Mouse (Mus musculus) frontal cortex, postnatal 10 days (tissue): Measurements from ENCODE around the gene Tesk1.

Experiments used
- DNase-seq, 2 experiments: peaks; one replicate each; pipeline ENCODE4 v3.0.0; 2022; ENCODE audit warnings: low spot score in 2 of 2, mixed read lengths in 1 of 2

The Tesk1 gene

DNA sequence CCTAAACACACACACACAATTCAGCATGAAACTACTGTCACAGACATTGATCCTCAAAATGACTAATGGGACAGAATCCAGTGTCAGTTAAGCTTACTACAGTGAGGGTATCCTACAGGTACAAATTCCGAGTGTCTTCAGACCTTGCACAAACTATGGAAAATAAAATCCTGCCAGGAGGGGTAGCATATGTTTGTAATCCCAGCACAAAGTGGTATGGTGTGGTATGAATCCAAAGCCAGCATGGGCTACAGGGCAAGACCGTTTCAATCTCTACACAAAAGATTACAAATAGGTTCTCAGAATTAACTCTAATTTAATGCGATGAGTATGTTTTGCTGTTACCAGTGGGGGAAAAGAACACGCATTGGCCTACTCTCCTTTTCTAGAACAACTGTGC lies at the start of gene Tesk1:
TSS of gene Tesk1 (plus strand) at position 301 of the 400 bp plus-strand sequence.
- no peak for DNase-seq

DNA sequence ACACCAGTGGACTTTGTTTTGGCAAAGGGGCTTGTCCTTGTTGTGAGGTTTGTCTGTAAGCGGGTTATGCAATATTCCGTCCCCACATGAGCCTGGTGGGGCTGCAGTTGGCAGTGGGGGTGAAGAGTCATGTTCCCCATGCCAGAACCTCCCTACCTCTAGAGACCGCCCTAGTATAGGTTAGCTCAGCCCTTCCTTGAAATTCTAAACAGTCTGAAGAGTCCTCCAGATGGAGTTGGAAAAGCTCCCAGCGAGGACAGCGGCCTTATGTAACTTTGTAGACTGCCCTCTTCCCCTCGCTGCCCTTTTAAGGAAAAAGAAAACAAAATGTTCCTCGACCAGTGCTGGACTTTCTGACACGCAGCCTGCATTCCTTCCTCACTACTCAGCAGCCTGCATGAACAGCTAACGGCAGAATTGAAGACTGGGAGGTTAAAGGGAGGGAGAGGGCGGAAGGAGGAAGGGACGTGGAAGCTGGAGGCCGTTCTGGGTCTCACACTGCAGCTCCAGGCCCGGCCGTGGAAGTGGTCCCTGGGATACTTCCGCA lies 47.3 kb upstream of the Tesk1 start:
- no peak for DNase-seq

DNA sequence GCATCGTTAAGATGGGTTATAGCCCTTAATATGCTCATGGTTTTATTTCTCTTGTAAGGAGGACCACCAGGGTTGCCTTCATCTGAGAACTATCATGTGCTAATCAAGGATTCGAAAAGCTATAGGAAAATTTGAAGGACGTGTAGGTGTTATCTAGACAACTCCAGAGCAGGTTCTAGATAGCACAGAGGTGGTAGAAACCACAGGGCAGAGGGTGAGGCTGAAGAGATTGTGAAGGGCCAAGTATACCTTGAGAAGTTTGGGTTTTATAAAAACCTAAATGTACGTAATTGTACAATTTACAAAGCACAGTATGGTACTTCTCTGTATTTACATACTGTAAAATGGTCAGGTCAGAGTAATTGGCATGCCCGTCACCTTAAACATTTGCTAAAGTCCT lies 46.6 kb upstream of the Tesk1 start:
- DNase-seq = no peak

DNA sequence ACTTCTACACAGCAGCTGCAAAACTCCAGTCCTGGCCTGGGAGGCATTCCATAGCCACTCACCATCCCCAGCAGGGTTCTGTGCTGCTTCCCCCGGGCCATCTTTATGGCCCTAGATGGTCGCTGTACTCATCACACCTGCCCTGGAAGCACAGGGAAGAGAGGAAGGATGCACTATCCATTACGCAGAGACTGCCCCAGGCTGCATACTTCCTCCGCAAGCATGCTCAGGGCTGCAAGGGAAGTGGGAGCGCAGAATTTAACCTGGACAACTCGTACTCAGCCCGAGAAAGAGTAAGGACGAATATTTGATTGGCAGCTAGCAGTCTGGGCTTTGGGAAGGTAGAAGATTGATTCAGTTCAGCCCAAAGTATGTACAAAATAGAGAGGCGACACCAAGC lies 45.9 kb upstream of the Tesk1 start:
- DNase-seq = no peak

DNA sequence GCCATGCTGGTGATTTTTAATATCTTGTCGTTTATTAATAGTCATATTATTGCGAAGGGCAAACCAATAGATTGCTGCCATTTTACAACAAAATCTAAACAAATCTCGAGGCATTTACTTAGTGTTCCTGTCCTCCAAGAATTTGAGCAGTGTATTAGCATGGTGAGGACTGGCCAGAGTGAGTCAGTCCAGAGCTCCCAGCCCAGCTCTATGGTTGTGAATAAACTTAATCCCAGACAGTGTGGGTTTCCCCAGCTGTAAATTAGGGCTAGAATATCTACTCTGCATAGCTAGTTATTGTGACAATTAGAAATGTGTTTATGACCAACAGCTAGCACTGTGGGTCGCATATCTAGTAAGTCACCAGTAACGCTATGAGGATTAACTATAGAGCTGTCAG lies 45.4 kb upstream of the Tesk1 start:
- no peak for DNase-seq

DNA sequence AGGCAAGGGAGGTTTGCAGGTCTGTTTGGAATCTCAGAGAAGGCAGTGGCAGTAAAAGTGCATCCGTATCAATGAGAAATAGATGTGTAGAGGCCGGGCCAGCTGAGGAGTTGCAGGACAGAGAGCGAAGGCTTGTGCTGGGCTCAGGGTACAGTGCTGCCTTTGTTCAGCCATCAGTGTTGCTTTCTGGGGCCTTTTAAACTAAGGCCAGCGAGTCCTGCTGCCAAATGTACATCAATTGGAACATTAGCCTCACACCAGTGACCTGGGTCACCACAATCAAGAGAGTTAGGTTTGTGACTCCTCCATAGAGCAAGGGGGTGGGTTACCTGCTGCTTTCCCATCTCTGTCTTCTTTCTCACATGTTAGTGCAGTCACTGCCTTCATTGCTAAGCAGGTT lies 43.7 kb upstream of the Tesk1 start:
- no peak for DNase-seq

DNA sequence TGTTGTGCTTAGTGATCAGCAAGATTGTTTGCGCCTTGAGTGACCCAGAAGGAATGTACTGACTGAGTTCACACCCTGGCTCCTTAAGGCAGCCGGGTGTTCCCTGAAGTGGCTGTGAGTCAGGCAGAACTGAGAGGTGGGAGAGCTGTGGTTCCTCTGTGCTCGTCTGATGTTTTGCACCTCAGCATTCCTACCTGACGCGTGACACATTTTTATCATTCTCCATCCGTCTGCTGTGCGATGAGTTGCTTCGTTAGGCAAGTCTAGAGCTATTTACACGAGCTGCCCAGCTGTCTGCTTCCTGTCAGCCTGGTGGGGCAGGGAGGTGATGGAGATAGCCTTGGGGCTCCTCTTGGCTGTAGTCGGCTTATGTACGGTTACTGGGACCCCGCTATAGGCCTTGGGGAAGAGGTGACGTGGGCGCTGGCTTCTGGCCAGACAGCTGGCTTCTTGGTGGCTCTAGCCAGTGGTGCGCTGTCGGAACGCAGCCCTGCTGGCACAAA lies 42.9 kb upstream of the Tesk1 start:
- DNase-seq = no peak

DNA sequence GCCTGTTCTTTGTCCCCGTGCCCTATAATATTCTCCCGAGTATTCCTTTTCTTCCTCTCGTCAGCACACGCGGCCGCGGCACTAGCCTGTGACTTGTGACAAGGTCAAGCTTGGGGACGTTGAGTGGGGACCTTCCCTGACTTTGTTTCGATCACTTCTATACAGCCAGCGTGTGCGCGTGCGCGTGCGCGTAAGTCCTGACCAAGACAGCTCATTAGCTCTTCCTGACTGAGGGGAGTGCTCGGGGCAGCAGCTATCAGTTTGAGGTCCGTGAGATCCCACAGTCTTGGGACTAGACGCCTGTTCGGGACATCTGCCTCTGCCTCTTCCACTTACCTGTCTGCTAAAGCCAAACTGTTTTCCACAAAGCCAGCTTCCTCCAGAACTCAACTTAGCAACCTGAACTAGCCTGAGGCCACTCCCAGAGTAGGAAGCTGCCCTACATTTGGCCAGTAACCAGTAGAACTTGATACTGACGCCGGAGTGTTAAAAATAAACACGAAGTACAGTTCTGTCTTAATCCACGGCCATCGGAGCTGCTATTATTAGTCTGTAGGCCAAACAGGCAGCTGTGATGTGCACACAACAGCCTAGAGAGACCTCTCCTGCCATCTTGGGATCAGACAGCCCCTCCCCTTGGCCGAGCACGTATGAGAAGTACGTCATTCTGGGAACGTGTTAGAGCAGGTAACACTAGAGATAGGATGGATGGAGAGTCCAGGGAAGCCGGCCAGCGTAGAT lies 42.2 kb upstream of the Tesk1 start:
- DNase-seq = no peak

DNA sequence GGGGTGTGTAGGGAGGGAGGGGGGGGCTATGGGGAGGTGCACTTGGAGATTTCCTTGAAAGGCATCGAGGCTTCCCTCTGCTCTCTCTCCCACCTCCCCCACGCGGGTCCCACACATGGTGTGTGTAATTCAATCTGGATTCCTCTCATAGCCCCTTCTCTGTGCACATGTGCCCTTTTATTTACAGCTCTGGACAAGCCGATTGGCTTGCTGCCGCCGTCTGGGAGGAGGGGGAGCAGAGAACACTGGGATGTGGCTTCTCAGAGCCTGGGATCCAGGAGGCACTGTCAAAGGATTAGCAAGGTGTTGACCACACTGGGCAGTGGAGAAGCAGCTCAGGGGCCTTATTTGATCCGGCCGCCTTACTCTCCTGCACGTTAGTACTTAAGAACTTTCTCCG lies 40.8 kb upstream of the Tesk1 start:
- DNase-seq = no peak

DNA sequence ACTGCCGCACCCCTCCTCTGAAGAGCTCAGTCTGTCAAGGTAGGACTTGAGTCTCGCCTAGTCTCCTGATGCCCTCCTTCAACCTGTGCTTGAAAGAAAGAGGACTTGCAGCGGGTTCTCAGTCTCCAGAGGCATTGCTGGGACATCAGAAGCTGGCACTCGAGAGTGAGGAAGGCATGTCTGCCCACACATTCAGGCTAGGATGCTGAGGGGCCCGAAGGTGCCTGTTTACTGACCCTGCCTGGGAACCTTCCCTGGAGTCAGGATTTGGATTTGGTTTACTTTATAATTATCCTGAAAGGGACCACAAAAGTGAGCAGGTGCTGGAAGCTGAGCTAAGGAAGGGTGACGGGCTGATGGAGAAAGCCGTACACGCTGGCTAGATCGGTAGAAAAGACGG lies 40.3 kb upstream of the Tesk1 start:
- DNase-seq = no peak

DNA sequence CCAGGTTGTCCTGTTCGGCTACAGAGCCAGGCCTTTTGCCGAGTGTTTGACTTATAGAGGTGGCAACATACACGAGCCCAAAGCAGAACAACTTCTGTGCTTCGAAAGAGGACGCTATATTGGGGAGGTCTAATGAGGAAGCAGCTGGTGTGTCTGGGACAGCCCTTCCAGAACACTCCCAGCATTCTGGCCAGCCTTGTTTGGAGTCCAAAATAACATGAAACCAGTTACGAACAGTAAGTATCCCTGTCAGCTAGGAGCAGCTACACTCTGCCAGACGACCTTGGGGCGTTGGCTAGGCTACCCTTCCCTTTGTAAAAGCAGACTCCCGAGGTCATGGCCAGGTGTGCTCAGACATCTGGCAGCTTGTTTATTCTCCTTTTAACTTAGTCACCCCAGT lies 39.5 kb upstream of the Tesk1 start:
- no peak for DNase-seq

DNA sequence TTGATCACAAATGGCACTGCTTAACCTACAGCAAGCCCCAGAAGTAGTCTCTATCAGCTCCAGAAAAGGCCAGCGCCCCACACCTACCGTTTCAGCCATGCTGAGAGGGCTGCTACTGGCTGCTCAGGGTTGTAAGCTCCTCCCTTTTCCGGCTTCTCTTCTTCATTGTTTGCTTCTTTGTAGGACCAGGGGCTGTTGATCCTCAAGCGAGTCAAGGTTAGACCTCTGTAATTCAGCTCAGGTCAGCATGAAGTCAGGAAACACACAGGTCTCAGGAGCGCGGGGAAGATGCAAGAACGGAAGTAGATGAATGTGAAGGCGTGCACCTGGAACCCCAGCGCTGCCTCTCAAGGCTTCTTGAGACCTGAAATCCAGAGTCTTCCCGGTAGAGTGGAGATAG lies 37.0 kb upstream of the Tesk1 start:
- no peak for DNase-seq

DNA sequence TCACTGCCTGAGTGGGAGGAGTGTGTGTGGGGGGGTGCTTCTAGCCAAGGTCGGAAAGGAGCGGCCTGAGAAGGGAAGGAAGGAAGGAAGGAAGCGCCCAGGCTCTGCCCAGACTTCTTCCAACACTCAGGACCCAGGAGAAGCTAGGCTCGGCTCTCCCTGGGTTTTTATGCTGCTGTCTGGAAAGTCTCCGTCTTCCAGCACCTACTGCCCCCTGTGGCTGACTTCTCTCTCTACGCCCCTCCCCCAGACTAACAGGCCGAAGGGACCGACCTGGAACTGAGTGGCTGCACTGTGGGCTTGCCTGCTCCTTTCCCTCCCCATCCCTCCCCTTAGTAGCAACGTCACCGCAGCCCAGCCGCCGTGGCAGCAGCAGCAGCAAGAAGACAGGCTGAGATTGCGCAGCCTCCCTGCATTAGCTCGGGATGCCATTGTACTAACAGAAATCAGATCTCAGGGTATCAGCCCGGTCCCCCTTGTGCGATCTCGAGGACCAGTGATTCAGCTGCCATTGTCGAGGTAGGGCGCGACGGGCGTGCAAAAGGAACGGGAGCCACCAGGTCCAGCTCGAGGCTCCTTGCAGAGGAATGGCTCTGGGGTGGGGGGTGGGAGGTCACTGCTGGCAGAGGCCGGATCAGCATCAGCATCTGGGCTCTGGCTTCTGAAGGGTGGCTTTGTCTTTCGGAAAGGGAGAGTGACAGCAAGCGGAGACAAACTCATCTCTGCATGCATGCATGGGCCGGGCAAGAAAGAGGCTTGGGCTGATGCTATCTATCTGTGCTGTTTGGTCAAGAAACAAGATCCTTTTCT lies 35.4 kb upstream of the Tesk1 start:
- DNase-seq = peak; percentile 73 to 74

DNA sequence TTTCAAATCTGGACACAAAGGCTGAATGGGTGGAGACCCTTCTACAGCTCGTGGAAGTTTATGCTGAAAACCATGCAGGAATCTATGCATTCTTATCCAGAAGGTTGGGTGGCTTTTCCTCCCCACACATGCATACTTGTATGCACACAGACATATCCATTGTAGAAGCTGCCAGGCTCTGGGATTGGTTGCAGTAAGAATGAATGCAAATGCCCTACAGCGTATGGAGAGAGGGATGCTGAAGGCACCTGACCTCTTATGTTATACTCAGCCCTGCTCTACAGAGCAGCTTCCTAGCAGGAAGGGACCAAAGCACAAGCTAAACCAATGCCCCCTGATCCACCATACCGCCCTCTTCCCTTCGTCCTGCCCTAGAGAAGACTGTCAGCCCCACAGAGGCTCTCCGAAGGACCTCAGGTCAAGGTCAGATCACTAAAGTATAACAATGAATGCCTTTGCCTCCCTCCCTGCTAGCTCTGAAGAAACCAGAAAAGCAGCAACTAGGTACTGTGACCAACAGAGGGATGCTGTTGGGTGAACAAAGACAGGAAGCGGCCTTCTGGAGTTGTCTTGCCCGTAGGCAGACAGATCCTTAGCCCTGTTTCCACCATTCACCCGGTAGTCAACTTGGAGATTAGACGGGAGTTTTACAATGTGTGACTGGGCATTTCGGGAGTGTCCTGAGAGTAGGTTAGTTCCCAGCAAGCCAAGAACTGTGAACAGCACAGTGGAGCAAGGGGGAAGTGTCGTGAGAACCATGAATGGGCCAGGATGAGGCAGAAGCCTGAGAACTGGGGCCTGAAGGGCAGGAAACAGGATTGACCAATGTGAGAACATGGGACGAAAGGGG lies 34.4 kb upstream of the Tesk1 start:
- no peak for DNase-seq

DNA sequence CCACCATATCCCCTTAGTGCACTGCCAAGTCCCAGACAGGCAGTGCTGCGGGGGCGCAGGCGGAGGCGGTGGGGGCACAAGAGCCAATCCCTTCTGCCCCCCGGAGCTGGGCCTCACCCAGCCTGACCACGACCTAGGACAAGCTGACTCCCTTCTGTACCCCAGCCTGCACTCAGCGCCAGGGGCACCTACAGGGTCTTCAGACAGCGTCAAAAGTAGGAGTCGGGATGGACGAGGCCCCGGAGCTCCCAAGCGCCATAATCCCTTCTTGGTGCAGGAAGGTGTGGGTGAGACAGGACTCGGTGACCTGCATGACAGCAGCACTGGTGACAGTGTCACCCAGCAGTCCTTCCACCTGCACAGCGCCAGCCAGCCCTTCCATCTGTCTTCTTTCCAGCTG lies 27.0 kb upstream of the Tesk1 start:
- no peak for DNase-seq

DNA sequence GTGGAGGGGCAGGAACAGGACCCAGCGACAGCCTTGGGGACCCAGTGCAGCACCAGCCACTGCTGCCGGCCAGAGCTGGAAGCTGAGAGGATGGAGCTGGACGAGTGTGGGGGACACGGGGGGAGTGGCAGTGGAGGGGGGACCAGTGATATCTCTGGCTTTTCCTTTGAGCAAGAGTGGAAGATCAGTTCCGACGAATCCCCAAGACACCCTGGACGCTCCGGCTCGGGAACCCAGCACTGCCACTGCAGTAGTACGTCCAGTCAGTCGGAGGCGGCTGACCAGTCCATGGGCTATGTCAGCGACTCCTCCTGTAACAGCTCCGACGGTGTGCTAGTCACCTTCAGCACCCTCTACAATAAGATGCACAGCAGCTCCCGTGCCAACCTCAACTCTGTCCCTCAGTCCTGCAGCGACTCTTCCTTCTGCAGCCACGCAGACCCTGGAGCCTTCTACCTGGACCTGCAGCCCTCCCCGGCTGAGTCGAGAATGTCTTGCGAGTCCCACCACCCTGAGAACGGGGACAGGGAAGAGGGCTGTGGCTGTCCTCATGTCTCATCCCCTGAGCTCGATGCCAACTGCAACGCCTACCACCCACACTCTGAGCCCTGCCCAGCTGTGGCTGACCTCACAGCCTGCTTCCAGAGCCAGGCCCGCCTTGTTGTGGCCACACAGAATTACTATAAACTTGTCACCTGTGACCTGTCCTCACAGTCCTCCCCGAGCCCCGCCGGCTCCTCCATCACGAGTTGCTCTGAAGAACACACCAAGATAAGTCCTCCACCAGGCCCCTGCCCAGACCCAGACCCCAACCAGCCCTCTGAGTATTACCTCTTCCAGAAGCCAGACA lies 26.3 kb upstream of the Tesk1 start:
- no peak for DNase-seq

DNA sequence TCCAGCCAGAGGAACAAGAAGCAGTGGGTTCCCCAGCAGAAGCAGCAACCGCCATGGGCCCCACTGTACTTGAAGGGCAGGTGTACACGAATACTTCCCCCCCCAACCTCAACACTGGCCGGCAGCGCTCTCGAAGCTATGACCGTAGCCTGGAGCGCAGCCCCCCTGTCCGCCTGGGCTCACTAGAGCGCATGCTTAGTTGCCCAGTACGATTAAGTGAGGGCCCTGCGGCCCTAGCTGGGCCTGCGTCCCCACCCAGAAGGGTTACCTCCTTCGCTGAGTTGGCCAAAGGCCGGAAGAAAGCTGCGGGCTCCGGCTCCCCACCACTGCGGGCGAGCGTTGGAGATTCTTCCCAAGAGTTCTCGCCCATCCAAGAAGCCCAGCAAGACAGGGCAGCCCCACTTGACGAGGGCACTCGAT lies 25.7 kb upstream of the Tesk1 start:
- DNase-seq = no peak

DNA sequence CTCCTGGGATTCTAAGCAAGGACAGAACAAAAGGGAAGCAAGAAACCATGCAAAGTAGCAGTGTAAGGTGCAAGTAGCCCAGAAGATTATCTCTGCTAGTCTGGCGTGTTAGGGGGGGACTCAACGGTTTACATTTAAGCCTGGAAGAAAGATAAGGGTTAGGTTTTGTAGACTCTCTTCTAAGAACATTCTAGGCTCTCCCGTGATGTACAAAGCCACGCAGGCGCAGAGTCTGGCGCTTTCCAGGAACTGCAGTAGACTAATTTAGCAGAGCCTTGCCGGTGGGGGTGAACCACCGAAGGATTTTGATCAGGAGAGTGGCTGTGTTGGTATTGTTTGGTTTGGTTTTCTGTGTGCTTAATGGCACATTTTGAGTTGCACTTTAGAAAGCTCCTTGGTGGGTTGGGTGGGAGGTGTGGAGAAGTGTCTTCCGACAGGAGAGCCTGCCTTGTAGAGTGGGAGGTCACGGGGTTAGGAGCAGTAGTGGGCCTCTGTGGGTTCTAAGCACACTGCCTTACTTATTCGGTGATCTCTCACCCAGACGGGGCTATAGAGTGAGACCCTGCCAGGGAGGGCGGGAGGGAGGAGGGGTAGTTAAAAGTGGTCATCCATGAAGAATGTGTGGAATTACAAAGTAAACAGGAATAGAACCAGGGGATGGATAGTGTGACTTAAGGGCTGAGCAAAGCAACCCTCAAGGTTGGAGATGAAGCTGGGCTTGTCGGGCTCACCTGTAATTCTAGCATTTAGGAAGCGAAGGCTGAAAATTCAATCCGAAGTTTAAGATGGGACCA lies 24.3 kb upstream of the Tesk1 start:
- no peak for DNase-seq

DNA sequence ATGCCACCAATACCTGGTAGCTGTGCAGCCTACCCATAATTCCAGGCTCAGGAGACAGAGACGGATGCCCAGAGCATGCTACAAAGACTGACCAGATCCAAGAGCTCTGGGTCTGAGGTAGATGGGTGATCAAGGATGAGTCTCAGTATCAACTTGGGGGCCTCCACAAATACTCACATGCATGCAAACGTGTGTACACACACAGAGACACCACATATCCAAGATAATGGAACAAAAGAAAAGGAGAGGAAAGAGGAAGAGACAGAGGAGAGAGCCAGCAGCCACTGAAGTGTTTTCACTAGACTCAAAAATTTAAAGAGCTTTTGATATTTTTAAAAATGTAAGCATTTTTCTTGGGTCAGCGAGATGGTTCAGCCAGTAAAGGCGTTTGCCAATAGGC lies 23.3 kb upstream of the Tesk1 start:
- DNase-seq = no peak

DNA sequence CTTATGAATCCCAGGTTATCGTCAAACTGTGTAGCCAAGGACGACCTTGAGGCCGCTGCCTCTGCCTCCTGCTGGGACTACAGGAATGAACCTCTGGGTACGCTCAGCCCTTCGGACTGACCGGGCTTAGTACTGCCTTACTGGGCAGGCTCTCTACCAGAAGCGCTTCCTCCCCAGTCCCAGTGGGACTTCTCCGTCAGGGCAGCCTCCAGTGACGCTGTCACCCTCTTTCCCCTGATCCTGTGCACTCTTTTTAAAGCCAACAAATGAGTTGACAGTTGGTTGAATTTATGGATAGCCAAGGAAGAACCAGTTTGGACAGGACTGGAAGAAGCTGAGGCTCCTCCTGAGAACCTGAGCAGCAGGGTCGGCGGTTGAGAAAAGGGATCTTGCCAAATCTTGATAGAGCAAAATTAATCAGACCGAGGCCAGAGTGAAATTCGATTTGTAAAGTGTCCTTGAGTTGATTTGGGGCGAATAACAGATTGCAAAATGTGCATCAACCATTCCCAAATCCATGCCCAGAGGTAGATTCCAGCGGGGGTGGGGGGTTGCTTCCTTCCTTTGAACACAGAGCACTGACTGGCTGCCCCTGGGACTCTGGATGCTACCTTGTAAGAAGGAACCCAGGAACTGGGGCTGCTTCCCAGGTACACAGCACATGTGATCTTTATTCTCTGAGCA lies 22.6 kb upstream of the Tesk1 start:
- no peak for DNase-seq
